Mouse (Mus musculus) testis, adult 2 months (tissue): ENCODE results near the gene Tenm3. TPM values are rescaled to one million over a fixed set of nuclear protein-coding genes. Genes with fewer than 3 reads are reported as not detected.

Experiments
- H3K27ac ChIP-seq: fragments of 200-500 bp; 2 replicates; pipeline ENCODE4 v1.5.1; 2012; ENCODE audit warnings: low read depth, low read length; ENCODE audit not compliant: control insufficient read depth, insufficient read depth
- H3K27me3 ChIP-seq: fragments of 200-500 bp; 2 replicates; pipeline ENCODE4 v1.6.1; 2012; ENCODE audit warnings: mild to moderate bottlenecking, low read length, moderate library complexity; ENCODE audit not compliant: control insufficient read depth, insufficient read depth
- H3K36me3 ChIP-seq: fragments of 200-500 bp; 2 replicates; pipeline ENCODE4 v1.6.1; 2012; ENCODE audit warnings: mild to moderate bottlenecking, low read length; ENCODE audit not compliant: control insufficient read depth, insufficient read depth
- H3K4me1 ChIP-seq: fragments of 200-500 bp; 2 replicates; pipeline ENCODE4 v1.6.1; 2012; ENCODE audit warnings: low read length; ENCODE audit not compliant: control insufficient read depth, insufficient read depth
- H3K4me3 ChIP-seq: fragments of 200-500 bp; 2 replicates; pipeline ENCODE4 v1.5.1; 2012; ENCODE audit warnings: low read depth, mild to moderate bottlenecking, low read length, moderate library complexity, mixed read lengths; ENCODE audit not compliant: control insufficient read depth
- CTCF ChIP-seq: fragments of 200-500 bp; IDR thresholded peaks from 2 replicates; pipeline ENCODE4 v1.5.1; 2012; ENCODE audit warnings: low read depth, mild to moderate bottlenecking, inconsistent platforms, low read length, moderate library complexity; ENCODE audit not compliant: control insufficient read depth, insufficient read depth, insufficient replicate concordance
- POLR2A ChIP-seq: fragments of 200-500 bp; IDR thresholded peaks from 2 replicates; pipeline ENCODE4 v1.6.1; 2012; ENCODE audit warnings: low read depth, mild to moderate bottlenecking, inconsistent platforms, low read length, moderate library complexity; ENCODE audit not compliant: control insufficient read depth
- polyA plus RNA-seq: library from polyadenylated mRNA; depleted of rRNA; stranded (reverse); fragments of >200 nt; gene quantifications from 2 replicates; pipeline ENCODE4 v1.2.3, GENCODE M21; 2012

Tenm3 gene
- polyA plus RNA-seq, 1 experiment, result 4.2 TPM

DNA sequence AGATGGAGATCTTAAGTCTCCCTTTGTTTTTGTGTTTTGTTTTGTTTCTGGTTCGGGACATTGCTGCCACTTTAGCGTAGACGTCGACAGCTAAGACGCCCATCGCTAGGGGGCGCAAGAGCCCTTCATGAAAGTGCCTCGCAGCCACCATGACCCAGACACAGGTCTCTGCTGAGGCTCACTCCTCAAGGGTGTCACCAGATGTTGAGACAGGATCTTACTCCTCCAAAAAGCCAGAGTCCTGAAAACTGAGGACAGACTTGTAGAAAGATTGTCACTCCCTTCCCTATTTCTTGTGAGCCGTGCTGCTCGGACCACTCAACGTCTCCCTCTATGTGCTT, 621.4 kb downstream of the Tenm3 start:
- Histone ChIP-seq H3K27me3 (no peaks in the 10 kb centered on the region), H3K27ac (peak overlapping the region; percentile 23; the same call in 1 of the 2 replicates), H3K4me1 (peaks cover 28% of the 10 kb centered on the region)

DNA sequence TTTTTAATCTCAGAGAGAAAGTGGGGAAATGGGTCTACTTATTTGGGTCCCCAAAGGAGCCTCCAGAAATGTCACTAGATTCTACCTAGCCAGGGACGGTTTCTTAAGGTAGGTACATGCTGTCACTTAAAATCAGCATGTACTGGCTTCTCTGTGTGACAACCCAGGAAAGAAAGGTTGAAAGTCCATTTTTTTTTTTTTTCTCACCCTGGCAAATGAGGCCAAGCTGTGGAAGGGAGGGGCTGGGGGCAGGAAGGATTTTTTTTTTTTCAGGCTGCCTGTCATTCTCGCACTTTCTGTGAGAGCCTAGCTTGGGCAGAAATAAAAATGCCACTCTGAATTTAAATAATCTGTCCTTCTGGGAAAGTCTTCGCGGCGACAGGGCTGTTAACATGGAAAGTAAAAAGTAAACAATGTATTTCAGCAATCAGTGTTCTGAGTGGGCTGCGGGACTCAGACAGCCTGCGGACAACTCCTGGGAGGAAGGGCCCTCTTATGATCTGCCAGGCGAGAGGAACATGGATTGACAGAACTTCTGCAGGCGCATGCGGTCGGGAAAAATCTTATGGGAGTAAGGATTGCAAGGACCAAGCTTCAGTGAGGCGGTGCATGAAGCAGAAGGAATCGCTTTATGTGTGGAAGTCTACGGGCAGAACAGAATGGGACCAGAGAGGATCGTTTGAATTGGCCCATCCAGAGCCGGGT, 621.9 kb downstream of the Tenm3 start:
- Histone ChIP-seq H3K4me1 (peaks cover 27% of the 10 kb centered on the region), H3K36me3 (no peaks in the 10 kb centered on the region), H3K27me3 (no peaks in the 10 kb centered on the region), H3K4me3 (peak overlapping the region; percentile 41), H3K27ac (peak overlapping the region; percentile 23; the same call in 1 of the 2 replicates)
- TF ChIP-seq CTCF, result no peak
- TF ChIP-seq POLR2A, result no peak

More for the DNA sequence above, 621.4 kb downstream of the Tenm3 start:
- Histone ChIP-seq H3K36me3 (no peaks in the 10 kb centered on the region), H3K4me3 (peak overlapping the region; percentile 41)
- TF ChIP-seq CTCF (peak; percentile 94), POLR2A (no peak)

DNA sequence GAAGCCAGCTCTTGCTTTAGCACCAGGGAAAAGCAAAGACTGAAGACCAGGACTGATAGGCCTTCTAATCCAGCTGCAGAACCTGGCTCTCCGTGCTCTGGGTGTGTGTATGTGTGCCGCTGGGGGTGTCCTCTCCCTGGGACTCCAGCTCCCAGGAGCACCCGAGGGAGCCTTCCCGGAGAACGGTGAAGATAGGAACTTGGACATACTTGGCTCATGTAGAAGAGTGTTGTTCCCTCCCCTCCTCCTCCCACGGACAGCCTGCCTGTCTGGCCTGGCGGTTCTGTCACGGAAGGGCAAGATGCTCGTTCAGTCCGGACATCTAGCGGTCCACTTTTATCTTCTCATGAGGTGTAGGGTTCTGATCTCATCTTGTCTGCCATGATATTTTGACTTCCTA, 622.4 kb downstream of the Tenm3 start:
- Histone ChIP-seq H3K36me3 (no peaks in the 10 kb centered on the region), H3K4me3 (peak overlapping the region; percentile 75; the same call in 1 of the 2 replicates), H3K27ac (no peak overlapping the region), H3K27me3 (no peaks in the 10 kb centered on the region), H3K4me1 (peaks cover 26% of the 10 kb centered on the region)
- TF ChIP-seq CTCF, result no peak
- no peak for TF ChIP-seq POLR2A

DNA sequence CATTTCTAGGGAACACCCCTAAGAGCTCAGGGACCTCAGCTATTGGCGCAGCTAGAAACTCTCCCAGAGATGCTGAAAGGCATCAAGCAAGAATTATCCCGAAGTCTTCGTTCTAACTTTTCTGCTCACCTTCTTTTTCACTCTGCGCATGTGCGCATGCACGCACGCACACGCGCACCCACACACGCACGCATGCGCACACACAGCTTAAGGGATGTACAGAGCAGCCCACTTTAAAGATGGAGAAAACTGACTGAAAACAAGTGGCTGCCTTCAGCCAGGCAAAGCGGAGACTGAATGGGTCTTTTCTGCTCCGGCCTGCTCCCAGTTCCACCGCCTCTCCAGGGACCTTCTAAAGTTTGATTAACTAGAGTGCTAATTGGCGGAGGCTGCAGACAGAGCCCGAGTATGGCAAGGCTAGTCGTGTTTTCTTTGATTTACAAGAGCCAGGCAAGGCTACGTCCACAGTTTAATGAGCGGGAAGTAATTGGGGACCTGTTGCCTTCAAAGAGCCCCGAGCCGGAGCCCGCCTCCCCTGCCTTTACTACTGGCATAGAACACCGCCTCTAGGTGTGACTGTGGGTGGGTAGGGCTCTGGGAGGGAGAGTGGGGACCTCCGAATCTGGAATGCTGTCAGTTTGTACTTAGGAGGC, 623.1 kb downstream of the Tenm3 start:
- Histone ChIP-seq H3K4me3 (peak overlapping the region; percentile 75), H3K36me3 (no peaks in the 10 kb centered on the region), H3K27me3 (no peaks in the 10 kb centered on the region), H3K4me1 (peaks cover 26% of the 10 kb centered on the region), H3K27ac (peak overlapping the region; percentile 28; the same call in 1 of the 2 replicates)
- TF ChIP-seq CTCF, result no peak
- no peak for TF ChIP-seq POLR2A

DNA sequence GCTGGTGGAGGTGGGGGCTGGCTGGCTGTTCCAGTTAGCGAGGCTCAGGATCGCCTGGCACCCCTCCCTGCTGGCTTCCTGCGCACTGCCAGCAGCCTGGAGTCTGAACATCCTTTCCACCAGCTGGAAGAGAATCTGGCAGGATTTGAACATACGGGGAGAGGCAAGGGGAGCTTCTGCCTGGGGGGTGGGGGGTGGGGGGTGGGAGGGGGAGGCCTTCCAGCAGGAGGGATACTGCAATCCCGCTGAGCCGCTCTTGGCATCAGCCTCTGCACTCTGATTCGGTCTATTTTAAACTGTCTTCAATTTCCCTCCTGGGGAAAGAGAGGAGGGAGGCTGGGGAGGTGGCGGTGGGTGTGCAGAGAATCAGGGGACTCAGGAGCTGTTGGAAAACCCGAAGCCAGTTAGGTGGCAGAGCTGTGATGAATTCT, 628.7 kb downstream of the Tenm3 start:
- Histone ChIP-seq H3K27ac (no peak overlapping the region), H3K4me1 (peaks cover 5% of the 10 kb centered on the region; the same call in 1 of the 2 replicates)

DNA sequence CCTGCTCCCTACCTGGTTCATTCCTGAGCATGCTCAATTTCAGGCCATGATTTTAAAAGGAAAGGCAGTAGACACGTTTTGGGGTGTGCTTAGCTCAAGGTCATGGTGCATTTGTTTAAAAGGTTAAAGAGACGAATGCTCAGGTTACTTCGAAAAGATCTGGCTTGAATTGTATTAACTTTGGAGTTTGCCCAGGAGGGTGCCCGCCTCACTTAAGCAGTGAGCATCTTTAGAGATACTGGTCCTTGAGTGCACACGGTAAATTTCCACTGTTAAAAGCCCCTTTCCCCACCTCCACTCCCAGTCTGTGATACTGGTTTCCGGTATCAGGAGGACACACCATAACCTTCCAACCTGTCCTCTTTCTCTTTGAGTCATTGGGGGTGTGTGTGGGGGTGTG, 629.4 kb downstream of the Tenm3 start:
- Histone ChIP-seq H3K4me1 (no peaks in the 10 kb centered on the region), H3K36me3 (no peaks in the 10 kb centered on the region), H3K27ac (no peak overlapping the region), H3K4me3 (peak overlapping the region; percentile 35), H3K27me3 (no peaks in the 10 kb centered on the region)
- no peak for TF ChIP-seq POLR2A
- no peak for TF ChIP-seq CTCF

More for the DNA sequence above, 628.7 kb downstream of the Tenm3 start:
- H3K27me3 ChIP-seq, result no peaks in the 10 kb centered on the region
- TF ChIP-seq CTCF, result no peak
- TF ChIP-seq POLR2A, result no peak
- no peaks in the 10 kb centered on the region for H3K36me3 ChIP-seq
- H3K4me3 ChIP-seq, result no peak overlapping the region

DNA sequence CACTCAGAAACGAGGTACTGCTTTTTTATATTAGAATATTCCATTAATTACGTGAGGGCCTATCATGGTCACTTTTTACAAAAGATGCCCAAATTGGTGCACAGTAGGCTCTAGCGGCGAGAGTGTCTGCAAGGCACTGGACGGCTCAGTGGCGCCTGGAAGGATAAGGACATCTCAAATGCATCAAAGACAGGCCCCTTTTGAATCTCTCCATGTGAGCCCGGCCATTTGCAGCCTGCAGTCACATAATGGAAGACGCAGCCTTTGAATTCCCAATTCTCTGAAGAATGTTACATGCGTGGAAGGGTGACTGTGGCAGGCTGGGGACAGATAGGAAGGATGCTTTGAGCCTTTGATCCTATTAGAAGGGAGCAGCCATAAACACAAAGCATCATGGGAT, 631.8 kb downstream of the Tenm3 start:
- TF ChIP-seq POLR2A, result no peak
- TF ChIP-seq CTCF, result no peak
- no peaks in the 10 kb centered on the region for H3K36me3 ChIP-seq
- H3K4me1 ChIP-seq, result 0 out of 2 replicates have a peak, but pooled peaks cover 3% of the 10 kb centered on the region
- no peak overlapping the region for H3K27ac ChIP-seq
- no peaks in the 10 kb centered on the region for H3K27me3 ChIP-seq
- H3K4me3 ChIP-seq, result no peak overlapping the region
